Mouse (Mus musculus): ENCODE results near the gene Mrm3. TPM values are rescaled to one million over a fixed set of nuclear protein-coding genes. Genes with fewer than 3 reads are reported as not detected.

The Mrm3 gene
- polyA plus RNA-seq, 1 experiment from 2014 or later, result 26.2 TPM

- ATAC-seq (ENCODE audit: low FRiP score, low read depth), result no peak; the same call in 1 of the 2 replicates
- H3K9ac ChIP-seq, result 0 out of 2 replicates have a peak overlapping the region, but pooled peaks have one; percentile 8
- H3K27ac ChIP-seq, result peak overlapping the region; percentile 63
- no peak overlapping the region for H3K4me2 ChIP-seq (replicated peaks)
- 0 out of 2 replicates have a peak, but pooled peaks cover 3% of the 10 kb centered on the region for H3K9me3 ChIP-seq
- H3K27me3 ChIP-seq, result no peaks in the 10 kb centered on the region
- peaks cover 21% of the 10 kb centered on the region for H3K36me3 ChIP-seq
- no peak overlapping the region for H3K4me3 ChIP-seq
- peaks cover 33% of the 10 kb centered on the region for H3K4me1 ChIP-seq
- 39% methylated on average over 14 of the region's 14 CpGs for WGBS
Observed at GRCm38 (mm10) chr11:76278960-76279852, 35.7 kb downstream of the Mrm3 start.

- no peak overlapping the region for H3K4me2 ChIP-seq (replicated peaks)
- peak overlapping the region; percentile 63; the same call in 1 of the 2 replicates for H3K27ac ChIP-seq
- H3K36me3 ChIP-seq, result peaks cover 17% of the 10 kb centered on the region
- 59% methylated on average over 2 of the region's 2 CpGs for WGBS
- H3K9ac ChIP-seq, result no peak overlapping the region
- no peaks in the 10 kb centered on the region for H3K27me3 ChIP-seq
- no peak overlapping the region for H3K4me3 ChIP-seq
- H3K9me3 ChIP-seq, result 0 out of 2 replicates have a peak, but pooled peaks cover 3% of the 10 kb centered on the region
- H3K4me1 ChIP-seq, result peaks cover 39% of the 10 kb centered on the region
- ATAC-seq (ENCODE audit: low FRiP score, low read depth), result no peak
Observed at GRCm38 (mm10) chr11:76279971-76280370, 36.5 kb downstream of the Mrm3 start.

- H3K9ac ChIP-seq, result no peak overlapping the region
- no peak overlapping the region for H3K4me2 ChIP-seq (replicated peaks)
- no peaks in the 10 kb centered on the region for H3K27me3 ChIP-seq
- peaks cover 9% of the 10 kb centered on the region; the same call in 1 of the 2 replicates for H3K36me3 ChIP-seq
- no peak for ATAC-seq (ENCODE audit: low FRiP score, low read depth)
- 88% methylated on average over 6 of the region's 6 CpGs for WGBS
- H3K9me3 ChIP-seq, result 0 out of 2 replicates have a peak, but pooled peaks cover 3% of the 10 kb centered on the region
- no peak overlapping the region for H3K4me3 ChIP-seq
- no peak overlapping the region for H3K27ac ChIP-seq
- peaks cover 58% of the 10 kb centered on the region for H3K4me1 ChIP-seq
Observed at GRCm38 (mm10) chr11:76283841-76284240, 40.3 kb downstream of the Mrm3 start.

- 31% methylated on average over 7 of the region's 7 CpGs for WGBS
- H3K27ac ChIP-seq, result peak overlapping the region; percentile 15; the same call in 1 of the 2 replicates
- peak overlapping the region; percentile 19; the same call in 1 of the 2 replicates for H3K9ac ChIP-seq
- H3K9me3 ChIP-seq, result 0 out of 2 replicates have a peak, but pooled peaks cover 3% of the 10 kb centered on the region
- H3K36me3 ChIP-seq, result peaks cover 9% of the 10 kb centered on the region; the same call in 1 of the 2 replicates
- no peak overlapping the region for H3K4me2 ChIP-seq (replicated peaks)
- peaks cover 60% of the 10 kb centered on the region for H3K4me1 ChIP-seq
- H3K27me3 ChIP-seq, result no peaks in the 10 kb centered on the region
- ATAC-seq (ENCODE audit: low FRiP score, low read depth), result no peak
- no peak overlapping the region for H3K4me3 ChIP-seq
Observed at GRCm38 (mm10) chr11:76285431-76286075, 42.0 kb downstream of the Mrm3 start.

- H3K9me3 ChIP-seq, result 0 out of 2 replicates have a peak, but pooled peaks cover 3% of the 10 kb centered on the region
- H3K4me1 ChIP-seq, result peaks cover 69% of the 10 kb centered on the region
- 48% methylated on average over 10 of the region's 10 CpGs for WGBS
- no peak overlapping the region for H3K4me3 ChIP-seq
- H3K36me3 ChIP-seq, result peaks cover 9% of the 10 kb centered on the region; the same call in 1 of the 2 replicates
- no peaks in the 10 kb centered on the region for H3K27me3 ChIP-seq
- H3K4me2 ChIP-seq (replicated peaks), result no peak overlapping the region
- ATAC-seq (ENCODE audit: low FRiP score, low read depth), result no peak
- H3K9ac ChIP-seq, result no peak overlapping the region
- no peak overlapping the region for H3K27ac ChIP-seq
Observed at GRCm38 (mm10) chr11:76286534-76287126, 43.1 kb downstream of the Mrm3 start.

- 0 out of 2 replicates have a peak overlapping the region, but pooled peaks have one; percentile 35 for H3K9ac ChIP-seq
- no peaks in the 10 kb centered on the region for H3K27me3 ChIP-seq
- H3K36me3 ChIP-seq, result peaks cover 9% of the 10 kb centered on the region; the same call in 1 of the 2 replicates
- no peak overlapping the region for H3K4me3 ChIP-seq
- H3K4me1 ChIP-seq, result peaks cover 76% of the 10 kb centered on the region
- no peak for ATAC-seq (ENCODE audit: low FRiP score, low read depth)
- no peak overlapping the region for H3K27ac ChIP-seq
- WGBS, result 33% methylated on average over 10 of the region's 10 CpGs
- no peak overlapping the region for H3K4me2 ChIP-seq (replicated peaks)
- H3K9me3 ChIP-seq, result 0 out of 2 replicates have a peak, but pooled peaks cover 3% of the 10 kb centered on the region
Observed at GRCm38 (mm10) chr11:76287301-76287700, 43.8 kb downstream of the Mrm3 start.

- 82% methylated on average over 6 of the region's 6 CpGs for WGBS
- no peak overlapping the region for H3K4me2 ChIP-seq (replicated peaks)
- H3K9me3 ChIP-seq, result 0 out of 2 replicates have a peak, but pooled peaks cover under 1% of the 10 kb centered on the region
- no peak overlapping the region for H3K4me3 ChIP-seq
- peaks cover 5% of the 10 kb centered on the region; the same call in 1 of the 2 replicates for H3K36me3 ChIP-seq
- no peak for ATAC-seq (ENCODE audit: low FRiP score, low read depth)
- no peak overlapping the region for H3K9ac ChIP-seq
- no peak overlapping the region; the same call in 1 of the 2 replicates for H3K27ac ChIP-seq
- H3K4me1 ChIP-seq, result peaks cover 89% of the 10 kb centered on the region
- no peaks in the 10 kb centered on the region for H3K27me3 ChIP-seq
Observed at GRCm38 (mm10) chr11:76288645-76289044, 45.1 kb downstream of the Mrm3 start.

- no peak for ATAC-seq (ENCODE audit: low FRiP score, low read depth)
- Histone ChIP-seq H3K4me1 (peaks cover 96% of the 10 kb centered on the region), H3K36me3 (no peaks in the 10 kb centered on the region), H3K4me3 (no peak overlapping the region), H3K27ac (peak overlapping the region; percentile 76; the same call in 1 of the 2 replicates), H3K9ac (peak overlapping the region; percentile 35; the same call in 1 of the 2 replicates), H3K9me3 (no peaks in the 10 kb centered on the region), H3K4me2 (replicated peaks) (no peak overlapping the region), H3K27me3 (no peaks in the 10 kb centered on the region)
- 23% methylated on average over 11 of the region's 11 CpGs for WGBS
Observed at GRCm38 (mm10) chr11:76290367-76290766, 46.9 kb downstream of the Mrm3 start.

- Histone ChIP-seq H3K27ac (peak overlapping the region; percentile 77; the same call in 1 of the 2 replicates), H3K9ac (no peak overlapping the region), H3K9me3 (no peaks in the 10 kb centered on the region), H3K27me3 (no peaks in the 10 kb centered on the region), H3K36me3 (no peaks in the 10 kb centered on the region), H3K4me3 (no peak overlapping the region), H3K4me2 (replicated peaks) (peak overlapping the region; percentile 43), H3K4me1 (peaks cover 92% of the 10 kb centered on the region)
- 40% methylated on average over 4 of the region's 4 CpGs for WGBS
- no peak for ATAC-seq (ENCODE audit: low FRiP score, low read depth)
Observed at GRCm38 (mm10) chr11:76291960-76292359, 48.4 kb downstream of the Mrm3 start.

GRCm38 (mm10) chr11:76292398-76292797 lies 48.9 kb downstream of the Mrm3 start:
- Histone ChIP-seq H3K27me3 (no peaks in the 10 kb centered on the region), H3K4me2 (replicated peaks) (peak overlapping the region; percentile 43), H3K4me3 (no peak overlapping the region), H3K27ac (peak overlapping the region; percentile 77), H3K36me3 (no peaks in the 10 kb centered on the region), H3K9ac (no peak overlapping the region), H3K9me3 (no peaks in the 10 kb centered on the region), H3K4me1 (peaks cover 92% of the 10 kb centered on the region)
- ATAC-seq (ENCODE audit: low FRiP score, low read depth), result 0 out of 2 replicates have a peak, but pooled peaks have one; percentile 17
- 17% methylated on average over 15 of the region's 15 CpGs for WGBS

GRCm38 (mm10) chr11:76292831-76293230 lies 49.3 kb downstream of the Mrm3 start:
- Histone ChIP-seq H3K36me3 (no peaks in the 10 kb centered on the region), H3K4me1 (peaks cover 92% of the 10 kb centered on the region), H3K9me3 (no peaks in the 10 kb centered on the region), H3K4me3 (no peak overlapping the region), H3K4me2 (replicated peaks) (peak overlapping the region; percentile 43), H3K27ac (peak overlapping the region; percentile 77), H3K9ac (no peak overlapping the region), H3K27me3 (no peaks in the 10 kb centered on the region)
- no peak for ATAC-seq (ENCODE audit: low FRiP score, low read depth)
- WGBS, result 31% methylated on average over 6 of the region's 6 CpGs

Measured in limb, embryonic 13.5 days (tissue).